Mouse (Mus musculus): ENCODE data around the gene Ctsf.

- TF ChIP-seq CTCF (IDR thresholded peaks at IDR 0.05; ENCODE audit: low read depth, low read length) (no peak), POLR2A (IDR thresholded peaks at IDR 0.05; ENCODE audit: extremely low read depth, insufficient read depth, low read length) (no peak)
Observed at GRCm38 (mm10) chr19:4909376-4909775, 54.4 kb downstream of the Ctsf start.

Measured in liver, adult 2 months (tissue).